Mouse (Mus musculus) forebrain, postnatal 0 days (tissue): Measurements from ENCODE around the gene Fxyd5. TPM values are rescaled to one million over a fixed set of nuclear protein-coding genes. Genes with fewer than 3 reads are reported as not detected.

Experiments used
- ATAC-seq: fragments of 200-750 bp; cut with Nextera tagmentation; 2 replicates; pipeline ENCODE4 v1.8.0; 2017; ENCODE audit warnings: mild to moderate bottlenecking, moderate library complexity
- DNase-seq: peaks from one replicate; pipeline ENCODE4 v3.0.0-alpha.2; 2015
- H3K27ac ChIP-seq: fragments of 300-500 bp; sonication (generic); 2 replicates; pipeline ENCODE4 v1.5.1; 2014; ENCODE audit warnings: low read depth, mild to moderate bottlenecking, antibody characterized with exemption, low read length, moderate library complexity, mixed read lengths
- H3K27me3 ChIP-seq: fragments of 300-500 bp; sonication (generic); 2 replicates; pipeline ENCODE4 v1.6.1; 2014; ENCODE audit warnings: mild to moderate bottlenecking, low read length, mixed read lengths; ENCODE audit not compliant: insufficient read depth
- H3K36me3 ChIP-seq: fragments of 300-500 bp; sonication (generic); 2 replicates; pipeline ENCODE4 v1.6.1; 2014; ENCODE audit warnings: mild to moderate bottlenecking, moderate library complexity; ENCODE audit not compliant: insufficient read depth
- H3K4me1 ChIP-seq: fragments of 300-500 bp; sonication (generic); 2 replicates; pipeline ENCODE4 v1.6.1; 2014; ENCODE audit warnings: antibody characterized with exemption; ENCODE audit not compliant: insufficient read depth
- H3K4me2 ChIP-seq: fragments of 300-500 bp; sonication (generic); 2 replicates; pipeline ENCODE4 v1.6.1; 2014; ENCODE audit warnings: low read depth, mild to moderate bottlenecking, moderate library complexity
- H3K4me3 ChIP-seq: fragments of 300-500 bp; sonication (generic); 2 replicates; pipeline ENCODE4 v1.5.1; 2014; ENCODE audit warnings: low read depth, low read length, mixed read lengths
- H3K9ac ChIP-seq: fragments of 300-500 bp; sonication (generic); 2 replicates; pipeline ENCODE4 v1.6.1; 2014; ENCODE audit warnings: mild to moderate bottlenecking
- H3K9me3 ChIP-seq: fragments of 300-500 bp; sonication (generic); 2 replicates; pipeline ENCODE4 v1.6.1; 2016; ENCODE audit warnings: low read length
- CTCF ChIP-seq: sonication (generic); IDR thresholded peaks from 2 replicates; pipeline ENCODE4 v1.5.1; 2016; ENCODE audit warnings: antibody characterized with exemption, control low read depth, low read depth
- WGBS: fragments of 180-500 bp; shearing (Covaris S2); extraction: QIAGEN DNeasy Blood & Tissue Kit; methylation state at CpG from one replicate; pipeline ENCODE4 v1.1.7; 2014; 5-methylcytosine and 5-hydroxymethylcytosine counted together
- polyA plus RNA-seq: library from polyadenylated mRNA; unstranded; fragments of >200 nt; fragmentation: Nextera tagmentation; extraction: Ambion mirVana; gene quantifications from 2 replicates; pipeline ENCODE4 v1.2.1, GENCODE M21; 2015
- total RNA-seq: library from RNA; depleted of rRNA; stranded (reverse); fragments of >200 nt; gene quantifications from 2 replicates; pipeline ENCODE4 v1.2.3, GENCODE M21; 2014

Fxyd5 gene
- total and polyA plus RNA-seq, 2 experiments from 2014 or later: 19.9 to 25.1 TPM

GRCm38 (mm10) chr7:31067836-31068235, 25.6 kb upstream of the Fxyd5 start:
- Histone ChIP-seq H3K27ac (no peak overlapping the region), H3K27me3 (no peaks in the 10 kb centered on the region), H3K4me3 (no peak overlapping the region), H3K9me3 (no peaks in the 10 kb centered on the region), H3K4me2 (no peak overlapping the region), H3K36me3 (no peaks in the 10 kb centered on the region), H3K4me1 (no peaks in the 10 kb centered on the region), H3K9ac (no peak overlapping the region)
- ATAC-seq: peak; percentile 29
- WGBS: 42% methylated on average over 5 of the region's 5 CpGs
- no peak for DNase-seq
- no peak for TF ChIP-seq CTCF

GRCm38 (mm10) chr7:31063074-31063560, 20.8 kb upstream of the Fxyd5 start:
- Histone ChIP-seq H3K4me3 (no peak overlapping the region), H3K4me2 (no peak overlapping the region), H3K27ac (no peak overlapping the region), H3K9me3 (no peaks in the 10 kb centered on the region), H3K9ac (no peak overlapping the region), H3K27me3 (no peaks in the 10 kb centered on the region), H3K36me3 (no peaks in the 10 kb centered on the region), H3K4me1 (no peaks in the 10 kb centered on the region)
- ATAC-seq (no peak), DNase-seq (no peak)
- 89% methylated on average over 12 of the region's 12 CpGs for WGBS
- no peak for TF ChIP-seq CTCF

GRCm38 (mm10) chr7:31060621-31061010, 18.3 kb upstream of the Fxyd5 start:
- H3K4me2 ChIP-seq: no peak overlapping the region
- H3K27me3 ChIP-seq: no peaks in the 10 kb centered on the region
- no peak overlapping the region for H3K4me3 ChIP-seq
- WGBS: 85% methylated on average over 7 of the region's 7 CpGs
- no peaks in the 10 kb centered on the region for H3K9me3 ChIP-seq
- H3K9ac ChIP-seq: no peak overlapping the region
- ATAC-seq (no peak), DNase-seq (no peak)
- no peak for TF ChIP-seq CTCF
- no peak overlapping the region for H3K27ac ChIP-seq
- no peaks in the 10 kb centered on the region for H3K4me1 ChIP-seq
- no peaks in the 10 kb centered on the region for H3K36me3 ChIP-seq

GRCm38 (mm10) chr7:31059919-31060620, 17.8 kb upstream of the Fxyd5 start:
- Histone ChIP-seq H3K9me3 (no peaks in the 10 kb centered on the region), H3K4me3 (no peak overlapping the region), H3K9ac (no peak overlapping the region), H3K36me3 (no peaks in the 10 kb centered on the region), H3K4me2 (no peak overlapping the region), H3K27ac (no peak overlapping the region), H3K27me3 (no peaks in the 10 kb centered on the region), H3K4me1 (no peaks in the 10 kb centered on the region)
- 55% methylated on average over 11 of the region's 11 CpGs for WGBS
- DNase-seq (no peak), ATAC-seq (no peak)
- no peak for TF ChIP-seq CTCF

GRCm38 (mm10) chr7:31059108-31059507, 16.8 kb upstream of the Fxyd5 start, which contains the start of gene Lgi4:
Gene Lgi4 (plus strand): TSS chr7:31059342.
- Histone ChIP-seq H3K36me3 (no peaks in the 10 kb centered on the region), H3K4me1 (no peaks in the 10 kb centered on the region), H3K4me3 (no peak within 1 kb of the TSS), H3K27ac (no peak within 1 kb of the TSS), H3K27me3 (no peaks in the 10 kb centered on the region), H3K9me3 (no peaks in the 10 kb centered on the region), H3K4me2 (no peak within 1 kb of the TSS), H3K9ac (no peak within 1 kb of the TSS)
- WGBS: 0% methylated on average over 2 of the region's 2 CpGs
- ATAC-seq (peak; percentile 68), DNase-seq (peak; percentile 60)
- TF ChIP-seq CTCF: peak; percentile 83

GRCm38 (mm10) chr7:31058211-31058610, 15.9 kb upstream of the Fxyd5 start:
- Histone ChIP-seq H3K9ac (no peak overlapping the region), H3K4me1 (no peaks in the 10 kb centered on the region), H3K27me3 (no peaks in the 10 kb centered on the region), H3K36me3 (no peaks in the 10 kb centered on the region), H3K4me3 (no peak overlapping the region), H3K4me2 (no peak overlapping the region), H3K27ac (no peak overlapping the region), H3K9me3 (no peaks in the 10 kb centered on the region)
- ATAC-seq (no peak), DNase-seq (no peak)
- WGBS: 86% methylated on average over 6 of the region's 6 CpGs
- TF ChIP-seq CTCF: no peak

GRCm38 (mm10) chr7:31057730-31058129, 15.4 kb upstream of the Fxyd5 start:
- Histone ChIP-seq H3K4me1 (peaks cover under 1% of the 10 kb centered on the region; the same call in 1 of the 2 replicates), H3K27ac (no peak overlapping the region), H3K9ac (no peak overlapping the region), H3K4me2 (no peak overlapping the region), H3K36me3 (no peaks in the 10 kb centered on the region), H3K9me3 (no peaks in the 10 kb centered on the region), H3K27me3 (no peaks in the 10 kb centered on the region), H3K4me3 (no peak overlapping the region)
- no peak for TF ChIP-seq CTCF
- DNase-seq (no peak), ATAC-seq (no peak)
- WGBS: 69% methylated on average over 5 of the region's 5 CpGs
